Mouse (Mus musculus) spleen, embryonic (tissue): ENCODE measurements around the gene Gm20509.
"Not testable (repeated sequence)": the region's sequence is repeated elsewhere in the genome, so short reads cannot be mapped to it uniquely, and the experiment has no call there.

Experiments used
- CTCF ChIA-PET: fragments of 350-600 bp; sonication (Branson Sonifier 250); formaldehyde crosslinking; loops from one replicate; lab custom pipeline; 2022; lab: Charles Lee

Gm20509 gene

GRCm38 (mm10) chr9:73102181-73102580 is at the start of gene Gm20509:
Gm20509 (plus strand) TSS chr9:73102470.
- CTCF ChIA-PET, result no interaction called here

- CTCF ChIA-PET, result no interaction called here
Measured at GRCm38 (mm10) chr9:73055441-73055911, 46.8 kb upstream of the Gm20509 start.

GRCm38 (mm10) chr9:73059224-73059623 is 43.0 kb upstream of the Gm20509 start:
- CTCF ChIA-PET, result no interaction called here

- CTCF ChIA-PET, result no interaction called here
Measured at GRCm38 (mm10) chr9:73063621-73064290, 38.5 kb upstream of the Gm20509 start.

GRCm38 (mm10) chr9:73067086-73067485 is 35.2 kb upstream of the Gm20509 start:
- CTCF ChIA-PET, result interaction anchor here (0.6 kb wide), 2 partner anchors 59 to 111 kb away, joined by 4 to 6 read pairs; no protein-coding TSS in a partner anchor

- CTCF ChIA-PET, result no interaction called here
Measured at GRCm38 (mm10) chr9:73068230-73068679, 34.0 kb upstream of the Gm20509 start.

- CTCF ChIA-PET, result no interaction called here
Measured at GRCm38 (mm10) chr9:73068688-73069087, 33.6 kb upstream of the Gm20509 start.

- CTCF ChIA-PET, result interaction anchor here (0.6 kb wide), 1 partner anchor 87 kb away, joined by 3 read pairs; no protein-coding TSS in a partner anchor
Measured at GRCm38 (mm10) chr9:73070971-73071659, 31.2 kb upstream of the Gm20509 start.

- CTCF ChIA-PET, result no interaction called here
Measured at GRCm38 (mm10) chr9:73072426-73072825, 29.8 kb upstream of the Gm20509 start.

GRCm38 (mm10) chr9:73073169-73073568 is 29.1 kb upstream of the Gm20509 start:
- CTCF ChIA-PET, result no interaction called here

- CTCF ChIA-PET, result not testable (repeated sequence)
Measured at GRCm38 (mm10) chr9:73079349-73079748, 22.9 kb upstream of the Gm20509 start.

GRCm38 (mm10) chr9:73079801-73080325 is 22.4 kb upstream of the Gm20509 start:
- CTCF ChIA-PET, result no interaction called here

- CTCF ChIA-PET, result interaction anchor here (0.7 to 0.8 kb wide), 2 partner anchors 116 to 124 kb away, joined by 3 to 7 read pairs; partner anchors contain the start of gene Dyx1c1
Measured at GRCm38 (mm10) chr9:73082291-73083000, 19.8 kb upstream of the Gm20509 start.

GRCm38 (mm10) chr9:73083956-73084355 is 18.3 kb upstream of the Gm20509 start:
- CTCF ChIA-PET, result no interaction called here

- CTCF ChIA-PET, result no interaction called here
Measured at GRCm38 (mm10) chr9:73085845-73086244, 16.4 kb upstream of the Gm20509 start.

GRCm38 (mm10) chr9:73087121-73087520 is 15.1 kb upstream of the Gm20509 start:
- CTCF ChIA-PET, result no interaction called here

- CTCF ChIA-PET, result no interaction called here
Measured at GRCm38 (mm10) chr9:73087581-73087980, 14.7 kb upstream of the Gm20509 start.

- CTCF ChIA-PET, result no interaction called here
Measured at GRCm38 (mm10) chr9:73089222-73089920, 12.9 kb upstream of the Gm20509 start.

GRCm38 (mm10) chr9:73090121-73090520 is 12.1 kb upstream of the Gm20509 start:
- CTCF ChIA-PET, result interaction anchor here (0.7 kb wide), 1 partner anchor 53 kb away, joined by 3 read pairs; no protein-coding TSS in a partner anchor

GRCm38 (mm10) chr9:73091747-73092146 is 10.5 kb upstream of the Gm20509 start:
- CTCF ChIA-PET, result interaction anchor here (0.5 to 1.6 kb wide), 2 partner anchors 48 to 293 kb away, joined by 5 to 7 read pairs; partner anchors contain the start of gene Rab27a

- CTCF ChIA-PET, result no interaction called here
Measured at GRCm38 (mm10) chr9:73094580-73094979, 7.7 kb upstream of the Gm20509 start.
